Mouse (Mus musculus): ENCODE data around the gene Pcbd1. TPM values are rescaled to one million over a fixed set of nuclear protein-coding genes. Genes with fewer than 3 reads are reported as not detected.
A peak's percentile ranks its signal among the peaks of the same experiment; 100 is the strongest.
"Not testable (repeated sequence)": the region's sequence is repeated elsewhere in the genome, so short reads cannot be mapped to it uniquely, and the experiment has no call there.

The Pcbd1 gene
- polyA plus RNA-seq, 1 experiment from 2014 or later, result 50.4 TPM

GRCm38 (mm10) chr10:61085364-61085763, 3.8 kb upstream of the Pcbd1 start:
- Histone ChIP-seq H3K27ac (ENCODE audit: low read depth, low read length) (no peak overlapping the region), H3K4me1 (ENCODE audit: control insufficient read depth, insufficient read depth, low read depth, low read length) (peaks cover 11% of the 10 kb centered on the region), H3K4me2 (ENCODE audit: low read length) (no peak overlapping the region), H3K36me3 (ENCODE audit: control insufficient read depth, insufficient read depth, low read length) (no peaks in the 10 kb centered on the region), H3K4me3 (ENCODE audit: low read length) (no peak overlapping the region), H3K9ac (ENCODE audit: low read depth, low read length) (no peak overlapping the region), H3K9me3 (ENCODE audit: control insufficient read depth, low read length) (no peaks in the 10 kb centered on the region), H3K27me3 (replicated peaks; ENCODE audit: control insufficient read depth, insufficient read depth, low read length) (no peaks in the 10 kb centered on the region)
- no peak for ATAC-seq
- 86% methylated on average over 2 of the region's 2 CpGs for WGBS

GRCm38 (mm10) chr10:61086502-61086901, 2.6 kb upstream of the Pcbd1 start:
- peaks cover 9% of the 10 kb centered on the region for H3K4me1 ChIP-seq (ENCODE audit: control insufficient read depth, insufficient read depth, low read depth, low read length)
- no peak overlapping the region for H3K4me2 ChIP-seq (ENCODE audit: low read length)
- no peak overlapping the region for H3K4me3 ChIP-seq (ENCODE audit: low read length)
- no peak overlapping the region for H3K9ac ChIP-seq (ENCODE audit: low read depth, low read length)
- no peak overlapping the region for H3K27ac ChIP-seq (ENCODE audit: low read depth, low read length)
- no peaks in the 10 kb centered on the region for H3K27me3 ChIP-seq (replicated peaks; ENCODE audit: control insufficient read depth, insufficient read depth, low read length)
- no peaks in the 10 kb centered on the region for H3K36me3 ChIP-seq (ENCODE audit: control insufficient read depth, insufficient read depth, low read length)
- WGBS, result 30% methylated on average over 3 of the region's 3 CpGs
- ATAC-seq, result peak; percentile 60; the same call in 1 of the 2 replicates
- H3K9me3 ChIP-seq (ENCODE audit: control insufficient read depth, low read length), result no peaks in the 10 kb centered on the region

- Histone ChIP-seq H3K4me3 (ENCODE audit: low read length) (no peak overlapping the region), H3K36me3 (ENCODE audit: control insufficient read depth, insufficient read depth, low read length) (no peaks in the 10 kb centered on the region), H3K4me2 (ENCODE audit: low read length) (no peak overlapping the region), H3K4me1 (ENCODE audit: control insufficient read depth, insufficient read depth, low read depth, low read length) (peaks cover 9% of the 10 kb centered on the region), H3K27me3 (replicated peaks; ENCODE audit: control insufficient read depth, insufficient read depth, low read length) (no peaks in the 10 kb centered on the region), H3K27ac (ENCODE audit: low read depth, low read length) (no peak overlapping the region), H3K9ac (ENCODE audit: low read depth, low read length) (no peak overlapping the region), H3K9me3 (ENCODE audit: control insufficient read depth, low read length) (no peaks in the 10 kb centered on the region)
- ATAC-seq, result no peak
- WGBS, result 81% methylated on average over 3 of the region's 3 CpGs
Measured at GRCm38 (mm10) chr10:61088468-61088867, 663 bp upstream of the Pcbd1 start.

- H3K27me3 ChIP-seq (replicated peaks; ENCODE audit: control insufficient read depth, insufficient read depth, low read length), result no peaks in the 10 kb centered on the region
- H3K4me2 ChIP-seq (ENCODE audit: low read length), result no peak overlapping the region
- H3K9me3 ChIP-seq (ENCODE audit: control insufficient read depth, low read length), result no peaks in the 10 kb centered on the region
- no peaks in the 10 kb centered on the region for H3K36me3 ChIP-seq (ENCODE audit: control insufficient read depth, insufficient read depth, low read length)
- peaks cover 9% of the 10 kb centered on the region for H3K4me1 ChIP-seq (ENCODE audit: control insufficient read depth, insufficient read depth, low read depth, low read length)
- H3K9ac ChIP-seq (ENCODE audit: low read depth, low read length), result no peak overlapping the region
- no peak overlapping the region for H3K4me3 ChIP-seq (ENCODE audit: low read length)
- no peak for ATAC-seq
- 77% methylated on average over 6 of the region's 6 CpGs for WGBS
- H3K27ac ChIP-seq (ENCODE audit: low read depth, low read length), result no peak overlapping the region
Measured at GRCm38 (mm10) chr10:61091866-61092265, 2.7 kb downstream of the Pcbd1 start.

GRCm38 (mm10) chr10:61103564-61104114, 14.5 kb downstream of the Pcbd1 start:
- Histone ChIP-seq H3K4me3 (ENCODE audit: low read length) (no peak overlapping the region), H3K27ac (ENCODE audit: low read depth, low read length) (no peak overlapping the region), H3K36me3 (ENCODE audit: control insufficient read depth, insufficient read depth, low read length) (peaks cover 51% of the 10 kb centered on the region), H3K4me2 (ENCODE audit: low read length) (no peak overlapping the region), H3K27me3 (replicated peaks; ENCODE audit: control insufficient read depth, insufficient read depth, low read length) (no peaks in the 10 kb centered on the region), H3K9me3 (ENCODE audit: control insufficient read depth, low read length) (no peaks in the 10 kb centered on the region), H3K9ac (ENCODE audit: low read depth, low read length) (no peak overlapping the region), H3K4me1 (ENCODE audit: control insufficient read depth, insufficient read depth, low read depth, low read length) (no peaks in the 10 kb centered on the region)
- WGBS, result 88% methylated on average over 3 of the region's 3 CpGs
- no peak for ATAC-seq

- ATAC-seq, result no peak
- WGBS, result 87% methylated on average over 2 of the region's 2 CpGs
- Histone ChIP-seq H3K4me2 (ENCODE audit: low read length) (no peak overlapping the region), H3K9ac (ENCODE audit: low read depth, low read length) (no peak overlapping the region), H3K27me3 (replicated peaks; ENCODE audit: control insufficient read depth, insufficient read depth, low read length) (no peaks in the 10 kb centered on the region), H3K27ac (ENCODE audit: low read depth, low read length) (no peak overlapping the region), H3K4me3 (ENCODE audit: low read length) (no peak overlapping the region), H3K9me3 (ENCODE audit: control insufficient read depth, low read length) (no peaks in the 10 kb centered on the region), H3K4me1 (ENCODE audit: control insufficient read depth, insufficient read depth, low read depth, low read length) (no peaks in the 10 kb centered on the region), H3K36me3 (ENCODE audit: control insufficient read depth, insufficient read depth, low read length) (peaks cover 15% of the 10 kb centered on the region)
Measured at GRCm38 (mm10) chr10:61114246-61114720, 25.2 kb downstream of the Pcbd1 start.

GRCm38 (mm10) chr10:61121732-61122131, 32.6 kb downstream of the Pcbd1 start:
- not testable (repeated sequence) for ATAC-seq; H3K9me3 ChIP-seq (ENCODE audit: control insufficient read depth, low read length); H3K27ac ChIP-seq (ENCODE audit: low read depth, low read length); H3K9ac ChIP-seq (ENCODE audit: low read depth, low read length); H3K4me3 ChIP-seq (ENCODE audit: low read length); H3K4me2 ChIP-seq (ENCODE audit: low read length); H3K36me3 ChIP-seq (ENCODE audit: control insufficient read depth, insufficient read depth, low read length); H3K27me3 ChIP-seq (replicated peaks; ENCODE audit: control insufficient read depth, insufficient read depth, low read length); H3K4me1 ChIP-seq (ENCODE audit: control insufficient read depth, insufficient read depth, low read depth, low read length)
- WGBS, result 93% methylated on average over 4 of the region's 4 CpGs

- no peak for ATAC-seq
- WGBS, result 92% methylated on average over 3 of the region's 3 CpGs
- no peak overlapping the region for H3K4me3 ChIP-seq (ENCODE audit: low read length)
- H3K27me3 ChIP-seq (replicated peaks; ENCODE audit: control insufficient read depth, insufficient read depth, low read length), result no peaks in the 10 kb centered on the region
- H3K4me2 ChIP-seq (ENCODE audit: low read length), result no peak overlapping the region
- peaks cover 6% of the 10 kb centered on the region; the same call in 1 of the 2 replicates for H3K36me3 ChIP-seq (ENCODE audit: control insufficient read depth, insufficient read depth, low read length)
- H3K4me1 ChIP-seq (ENCODE audit: control insufficient read depth, insufficient read depth, low read depth, low read length), result no peaks in the 10 kb centered on the region
- no peaks in the 10 kb centered on the region for H3K9me3 ChIP-seq (ENCODE audit: control insufficient read depth, low read length)
- no peak overlapping the region for H3K9ac ChIP-seq (ENCODE audit: low read depth, low read length)
- H3K27ac ChIP-seq (ENCODE audit: low read depth, low read length), result no peak overlapping the region
Measured at GRCm38 (mm10) chr10:61123276-61123913, 34.3 kb downstream of the Pcbd1 start.

GRCm38 (mm10) chr10:61124462-61124861, 35.3 kb downstream of the Pcbd1 start:
- WGBS, result 92% methylated on average over 2 of the region's 2 CpGs
- H3K36me3 ChIP-seq (ENCODE audit: control insufficient read depth, insufficient read depth, low read length), result peaks cover 6% of the 10 kb centered on the region; the same call in 1 of the 2 replicates
- no peaks in the 10 kb centered on the region for H3K9me3 ChIP-seq (ENCODE audit: control insufficient read depth, low read length)
- no peak overlapping the region for H3K4me3 ChIP-seq (ENCODE audit: low read length)
- no peak overlapping the region for H3K9ac ChIP-seq (ENCODE audit: low read depth, low read length)
- no peak overlapping the region for H3K27ac ChIP-seq (ENCODE audit: low read depth, low read length)
- no peak for ATAC-seq
- no peak overlapping the region for H3K4me2 ChIP-seq (ENCODE audit: low read length)
- H3K4me1 ChIP-seq (ENCODE audit: control insufficient read depth, insufficient read depth, low read depth, low read length), result no peaks in the 10 kb centered on the region
- no peaks in the 10 kb centered on the region for H3K27me3 ChIP-seq (replicated peaks; ENCODE audit: control insufficient read depth, insufficient read depth, low read length)

All from hindbrain, embryonic 16.5 days (tissue).